Mouse (Mus musculus): ENCODE data around the gene Tle1.

GRCm38 (mm10) chr4:72127596-72127995, 73.1 kb downstream of the Tle1 start:
- TF ChIP-seq CTCF (IDR thresholded peaks at IDR 0.05), result no peak
- no peak for TF ChIP-seq POLR2A (IDR thresholded peaks at IDR 0.05; ENCODE audit: insufficient read depth, low read depth, low read length)
- TF ChIP-seq EP300 (IDR thresholded peaks at IDR 0.05; ENCODE audit: insufficient read depth, low read depth, low read length), result no peak

All from heart, adult 2 months (tissue).